Mouse (Mus musculus): ENCODE data around the gene Crcp. TPM values are rescaled to one million over a fixed set of nuclear protein-coding genes. Genes with fewer than 3 reads are reported as not detected.

The Crcp gene
- total and polyA plus RNA-seq, 3 experiments, result 42.3 to 63.2 (median 58.3) TPM

DNA sequence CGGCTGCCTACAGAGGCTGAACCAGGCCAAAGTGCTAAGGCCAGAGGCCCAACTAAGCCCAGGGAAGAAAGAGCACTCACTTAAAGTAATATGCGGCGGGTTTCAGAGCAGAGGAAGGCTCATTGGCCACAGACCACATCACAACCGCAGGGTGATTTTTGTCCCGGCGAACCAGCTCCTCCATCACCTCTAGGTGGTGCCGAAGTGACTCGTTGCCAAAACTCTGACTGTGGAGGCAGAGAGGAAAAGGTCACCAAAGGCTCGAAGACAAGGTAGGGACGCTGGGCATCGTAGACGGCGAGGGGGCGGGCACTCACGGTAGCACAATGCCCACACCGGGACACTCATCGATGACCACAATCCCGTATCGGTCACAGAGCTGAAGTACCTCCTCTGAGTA lies 31.4 kb upstream of the Crcp start:
- no peak overlapping the region for H3K27ac ChIP-seq (ENCODE audit: insufficient read depth, low read depth)
- H3K27me3 ChIP-seq (replicated peaks), result no peaks in the 10 kb centered on the region
- H3K79me2 ChIP-seq (replicated peaks; ENCODE audit: control insufficient read depth, extremely low read depth, insufficient read depth, poor library complexity, severe bottlenecking), result peaks cover 15% of the 10 kb centered on the region
- no peak overlapping the region for H3K4me2 ChIP-seq (ENCODE audit: insufficient read depth, low read depth, poor library complexity, severe bottlenecking)
- peaks cover 54 to 81% of the 10 kb centered on the region in 2 experiments for H3K36me3 ChIP-seq (replicated peaks in 1 of 2; ENCODE audit: control insufficient read depth in 1 of 2, insufficient read depth in 1 of 2, low read length in 1 of 2)
- no peaks in the 10 kb centered on the region for H3K9me3 ChIP-seq (replicated peaks; ENCODE audit: low read length)
- H3K9ac ChIP-seq (ENCODE audit: insufficient read depth, low read depth), result no peak overlapping the region
- dilution Hi-C loops (cut with MboI; ENCODE audit: extremely low pct_ligation_motif_present, extremely low pct_unique_long_range_greater_than_20kb, low sequenced_read_pairs) (no loop called here), in situ Hi-C loops (cut with MboI; ENCODE audit: low pct_ligation_motif_present, low pct_unique_long_range_greater_than_20kb, low sequenced_read_pairs) (no loop called here)
- DNase-seq (ENCODE audit: extremely low read depth), result peak; percentile 40
- peaks cover 14 to 48% of the 10 kb centered on the region in 2 experiments for H3K4me1 ChIP-seq (ENCODE audit: control insufficient read depth in 1 of 2, insufficient read depth in 2 of 2)
- TF ChIP-seq RAD21 (IDR thresholded peaks at IDR 0.05; ENCODE audit: low read depth, low read length) (peak; percentile 33), GABPA (IDR thresholded peaks at IDR 0.05; ENCODE audit: insufficient replicate concordance, low read depth, low read length) (no peak), CTCF (conservative IDR thresholded peaks at IDR 0.05 in 1 of 2, IDR thresholded peaks at IDR 0.05 in 1 of 2; ENCODE audit: low read depth in 2 of 2, low read length in 2 of 2) (peak in 1 of 2 experiments; percentile 53; a peak in 2 of 4 replicates)
- no peak overlapping the region for H3K4me3 ChIP-seq (replicated peaks in 1 of 3; ENCODE audit: low read depth in 2 of 3, low read length in 2 of 3, poor library complexity in 1 of 3)

DNA sequence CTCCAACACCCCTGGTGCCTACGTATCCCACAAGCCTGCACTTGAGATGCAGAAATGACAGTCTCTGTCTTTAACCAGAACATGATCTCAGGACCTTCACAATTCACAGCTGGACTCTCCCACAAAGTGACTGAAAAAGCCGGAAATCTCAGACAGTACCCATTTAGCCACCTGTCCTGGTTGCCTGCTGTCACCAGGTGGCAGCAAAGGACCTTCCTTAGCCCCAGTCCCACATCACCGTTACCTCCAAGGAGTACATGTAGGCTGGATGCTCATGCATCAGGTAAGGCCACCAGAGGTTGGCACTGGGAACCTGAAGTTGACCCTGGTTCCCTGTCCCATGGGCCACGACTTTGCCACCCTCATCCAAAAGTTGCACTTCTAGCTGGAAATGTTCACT lies 30.0 kb upstream of the Crcp start:
- no peak overlapping the region for H3K27ac ChIP-seq (ENCODE audit: insufficient read depth, low read depth)
- dilution Hi-C loops (cut with MboI; ENCODE audit: extremely low pct_ligation_motif_present, extremely low pct_unique_long_range_greater_than_20kb, low sequenced_read_pairs) (no loop called here), in situ Hi-C loops (cut with MboI; ENCODE audit: low pct_ligation_motif_present, low pct_unique_long_range_greater_than_20kb, low sequenced_read_pairs) (no loop called here)
- H3K79me2 ChIP-seq (replicated peaks; ENCODE audit: control insufficient read depth, extremely low read depth, insufficient read depth, poor library complexity, severe bottlenecking), result peaks cover 15% of the 10 kb centered on the region
- H3K4me3 ChIP-seq (replicated peaks in 1 of 3; ENCODE audit: low read depth in 2 of 3, low read length in 2 of 3, poor library complexity in 1 of 3), result no peak overlapping the region
- H3K36me3 ChIP-seq (replicated peaks in 1 of 2; ENCODE audit: control insufficient read depth in 1 of 2, insufficient read depth in 1 of 2, low read length in 1 of 2), result peaks cover 41 to 67% of the 10 kb centered on the region in 2 experiments
- H3K9me3 ChIP-seq (replicated peaks; ENCODE audit: low read length), result no peaks in the 10 kb centered on the region
- no peak overlapping the region for H3K9ac ChIP-seq (ENCODE audit: insufficient read depth, low read depth)
- TF ChIP-seq TCF12 (IDR thresholded peaks at IDR 0.05; ENCODE audit: low read depth, low read length) (no peak), RCOR1 (conservative IDR thresholded peaks at IDR 0.05; ENCODE audit: low read depth, low read length) (no peak), UBTF (IDR thresholded peaks at IDR 0.05; ENCODE audit: low read depth, low read length) (no peak), ZC3H11A (IDR thresholded peaks at IDR 0.05; ENCODE audit: low read depth, low read length) (0 out of 2 replicates have a peak, but pooled peaks have one; percentile 22), BHLHE40 (IDR thresholded peaks at IDR 0.05; ENCODE audit: low read depth, low read length) (no peak), ZKSCAN1 (IDR thresholded peaks at IDR 0.05; ENCODE audit: borderline replicate concordance, low read depth, low read length) (no peak), TBP (conservative IDR thresholded peaks at IDR 0.05; ENCODE audit: low read depth, low read length) (no peak), CHD1 (IDR thresholded peaks at IDR 0.05; ENCODE audit: low read depth, low read length) (no peak), RAD21 (IDR thresholded peaks at IDR 0.05; ENCODE audit: low read depth, low read length) (peak; percentile 95), CTCF (conservative IDR thresholded peaks at IDR 0.05 in 1 of 2, IDR thresholded peaks at IDR 0.05 in 1 of 2; ENCODE audit: low read depth in 2 of 2, low read length in 2 of 2) (peak; percentile 71 to 95), ELF1 (IDR thresholded peaks at IDR 0.05; ENCODE audit: low read depth, low read length) (0 out of 2 replicates have a peak, but pooled peaks have one; percentile 23), USF2 (conservative IDR thresholded peaks at IDR 0.05; ENCODE audit: low read depth, low read length) (no peak), ZNF384 (IDR thresholded peaks at IDR 0.05; ENCODE audit: low read depth, low read length) (no peak), HCFC1 (IDR thresholded peaks at IDR 0.05; ENCODE audit: low read depth, low read length) (no peak), IRF4 (IDR thresholded peaks at IDR 0.05; ENCODE audit: low read depth, low read length) (no peak), MAX (IDR thresholded peaks at IDR 0.05; ENCODE audit: low read length) (no peak), E2F4 (IDR thresholded peaks at IDR 0.05; ENCODE audit: insufficient replicate concordance, low read depth, low read length) (no peak), SMC3 (IDR thresholded peaks at IDR 0.05; ENCODE audit: low read depth, low read length) (peak; percentile 88), MYC (IDR thresholded peaks at IDR 0.05; ENCODE audit: low read depth, low read length) (peak; percentile 50; the same call in 1 of the 2 replicates), NELFE (IDR thresholded peaks at IDR 0.05; ENCODE audit: low read depth, low read length) (no peak), USF1 (IDR thresholded peaks at IDR 0.05; ENCODE audit: low read depth, low read length) (no peak), ETS1 (conservative IDR thresholded peaks at IDR 0.05; ENCODE audit: low read depth, low read length) (no peak), KAT2A (IDR thresholded peaks at IDR 0.05; ENCODE audit: insufficient replicate concordance, low read length) (no peak), MAZ (IDR thresholded peaks at IDR 0.05; ENCODE audit: low read depth, low read length) (no peak), MEF2A (IDR thresholded peaks at IDR 0.05; ENCODE audit: borderline replicate concordance, low read depth, low read length) (0 out of 2 replicates have a peak, but pooled peaks have one; percentile 19), CHD2 (IDR thresholded peaks at IDR 0.05; ENCODE audit: low read length) (no peak), POLR2AphosphoS2 (IDR thresholded peaks at IDR 0.05; ENCODE audit: low read depth, low read length) (no peak), JUN (IDR thresholded peaks at IDR 0.05; ENCODE audit: insufficient read depth, low read depth, low read length) (no peak), GABPA (IDR thresholded peaks at IDR 0.05; ENCODE audit: insufficient replicate concordance, low read depth, low read length) (no peak), ZMIZ1 (IDR thresholded peaks at IDR 0.05; ENCODE audit: low read depth, low read length) (no peak)
- H3K4me2 ChIP-seq (ENCODE audit: insufficient read depth, low read depth, poor library complexity, severe bottlenecking), result no peak overlapping the region
- DNase-seq (ENCODE audit: extremely low read depth), result peak; percentile 78
- no peaks in the 10 kb centered on the region for H3K27me3 ChIP-seq (replicated peaks)
- peaks cover 14 to 59% of the 10 kb centered on the region in 2 experiments for H3K4me1 ChIP-seq (ENCODE audit: control insufficient read depth in 1 of 2, insufficient read depth in 2 of 2)

Measured in CH12.LX (cell line).